Comparison of ENCODE assay signal across 8 mouse cellular contexts in the genomic region with DNA sequence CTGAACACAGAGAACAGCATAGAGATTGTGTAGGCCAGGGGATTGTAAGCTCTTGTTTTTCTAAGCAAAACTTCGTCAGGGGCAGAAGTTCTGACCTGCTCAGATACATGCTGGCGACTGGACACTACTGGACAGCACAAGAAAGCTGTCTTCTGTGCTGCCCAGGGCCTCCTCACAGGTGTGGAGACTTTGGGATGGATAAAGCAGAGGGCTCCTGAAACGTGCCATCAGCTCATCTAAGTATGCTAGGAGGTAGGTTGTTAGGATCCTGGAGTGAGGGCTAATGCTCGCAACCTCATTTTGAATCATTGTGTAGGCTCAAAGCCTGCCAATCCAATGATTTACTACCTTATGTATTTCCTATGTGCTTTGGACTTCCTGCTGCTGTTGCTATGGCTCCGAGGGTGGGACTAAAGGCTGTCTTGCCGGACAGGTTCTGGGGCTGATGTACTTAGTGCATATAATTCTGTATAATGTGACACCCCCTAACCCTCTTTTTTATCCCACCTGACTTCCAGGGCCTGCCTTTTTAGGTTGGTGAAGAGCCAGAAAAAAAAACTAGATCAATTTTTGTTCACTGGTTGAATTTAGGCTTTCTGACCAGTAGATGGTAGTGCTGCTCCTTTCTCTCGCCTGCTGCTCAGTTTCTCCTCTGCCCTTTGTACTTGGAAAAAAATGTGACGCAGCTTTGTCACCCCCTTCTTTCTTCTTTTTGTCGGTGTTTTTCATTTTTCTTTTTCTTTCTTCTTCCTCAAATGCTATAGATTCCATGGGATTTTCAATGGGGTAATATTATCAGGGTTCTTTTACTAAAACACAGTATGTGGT.
DNase-seq lines count a peak whose midpoint lies in the region; ATAC-seq and TF ChIP-seq lines count a peak whose summit lies in the region.
"Had no signal": no experiment of that assay in that cellular context is flagged by ENCODE, and none has a peak within 500 bp of the region (broad histone marks: within the 10 kb centered on the region; RNA-seq: fewer than 3 reads in every experiment).

No protein-coding gene starts in this region.

- 40% methylated on average over 9 of the region's 9 CpGs for WGBS in kidney, embryonic 15.5 days
- WGBS in hindbrain, postnatal 0 days: 49% methylated on average over 9 of the region's 9 CpGs

- H3K4me2 ChIP-seq in kidney, embryonic 15.5 days: no peak overlapping the region
- no peak overlapping the region for H3K4me2 ChIP-seq in hindbrain, postnatal 0 days (ENCODE audit: low read depth, low read length)

- H3K27me3 ChIP-seq in kidney, embryonic 15.5 days: peaks cover 27% of the 10 kb centered on the region
- no peaks in the 10 kb centered on the region for H3K27me3 ChIP-seq in hindbrain, postnatal 0 days (ENCODE audit: insufficient read depth, low read length)

- H3K4me3 ChIP-seq in kidney, embryonic 15.5 days (replicated peaks): no peak overlapping the region
- H3K4me3 ChIP-seq in hindbrain, postnatal 0 days (ENCODE audit: low read length): no peak overlapping the region

- H3K27ac ChIP-seq in kidney, embryonic 15.5 days: no peak overlapping the region
- H3K27ac ChIP-seq in hindbrain, postnatal 0 days: no peak overlapping the region
- H3K27ac ChIP-seq: macrophage had no signal

- no peaks in the 10 kb centered on the region for H3K4me1 ChIP-seq in kidney, embryonic 15.5 days
- no peaks in the 10 kb centered on the region for H3K4me1 ChIP-seq in hindbrain, postnatal 0 days (ENCODE audit: insufficient read depth, low read length)

- peak; percentile 72 for TF ChIP-seq CTCF in hindbrain, postnatal 0 days (IDR thresholded peaks at IDR 0.05; ENCODE audit: low read depth)

- H3K9ac ChIP-seq in kidney, embryonic 15.5 days: no peak overlapping the region
- no peak overlapping the region for H3K9ac ChIP-seq in hindbrain, postnatal 0 days (replicated peaks; ENCODE audit: low read length)

- DNase-seq in kidney, adult 18-20 months: peak; percentile 8
- peak; percentile 16 for DNase-seq in MEL-GATA-1-ER (ENCODE audit: extremely low read depth, low read depth)
- DNase-seq in cerebellum, postnatal 14 days: peak; percentile 31 to 44
- DNase-seq in hindbrain, postnatal 0 days (ENCODE audit: low spot score): peak; percentile 70
- peak; percentile 26 for DNase-seq in lung, postnatal 10 days
- DNase-seq in thymus, postnatal 25 days: peak; percentile 2

- no peak for ATAC-seq in kidney, embryonic 15.5 days (replicated peaks; ENCODE audit: low FRiP score)
- ATAC-seq in hindbrain, postnatal 0 days: peak; percentile 75; the same call in 1 of the 2 replicates

- H3K36me3 ChIP-seq in kidney, embryonic 15.5 days: no peaks in the 10 kb centered on the region
- H3K36me3 ChIP-seq in hindbrain, postnatal 0 days (ENCODE audit: insufficient read depth, low read length): no peaks in the 10 kb centered on the region

- H3K9me3 ChIP-seq in kidney, embryonic 15.5 days (replicated peaks): no peaks in the 10 kb centered on the region
- no peaks in the 10 kb centered on the region for H3K9me3 ChIP-seq in hindbrain, postnatal 0 days (ENCODE audit: low read length)

Comparison
In these comparisons a context has a peak if more than half of its experiments do, and no peak if none do; other contexts are left out.
1. DNase-seq: peak in every context shown above with its lines; median percentile 70 in hindbrain, postnatal 0 days; 38 in cerebellum, postnatal 14 days; 26 in lung, postnatal 10 days; 16 in MEL-GATA-1-ER; 8 in kidney, adult 18-20 months; 2 in thymus, postnatal 25 days.